ENCODE assay signal across 16 mouse cellular contexts in the genomic region with DNA sequence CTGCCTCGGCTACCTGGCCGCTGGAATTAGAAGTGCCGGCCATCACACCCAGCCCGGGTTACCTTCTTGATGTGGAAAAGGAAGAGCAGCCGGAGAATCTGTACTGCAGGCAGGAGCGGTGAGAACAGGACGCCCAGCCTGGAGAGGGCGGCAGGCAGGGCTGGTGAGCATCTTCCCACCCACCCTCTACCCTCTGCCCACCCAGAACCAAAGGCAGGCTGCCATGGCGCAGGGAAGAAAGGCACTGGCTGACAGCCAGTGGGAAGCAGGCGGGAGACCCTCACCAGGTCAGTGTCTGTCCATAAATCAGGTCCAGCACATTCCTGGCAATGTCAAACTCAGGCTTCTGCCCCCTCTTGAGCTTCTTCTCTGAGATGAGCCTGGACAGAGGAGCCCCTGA. TPM values are rescaled to one million over a fixed set of nuclear protein-coding genes. Genes with fewer than 3 reads are reported as not detected.
"Had no signal": no experiment of that assay in that cellular context is flagged by ENCODE, and none has a peak within 500 bp of the region (broad histone marks: within the 10 kb centered on the region; RNA-seq: fewer than 3 reads in every experiment).

No protein-coding gene starts in this region.

- DNase-seq: kidney, adult 2 months; kidney, postnatal 14 days; liver; liver, embryonic 13.5 days; liver, postnatal 0 days; lung, postnatal 36 days; right cerebral cortex, postnatal 4 days; spleen, adult 18-20 months; thymus, adult 18-20 months; thymus, postnatal 14 days had no signal

- H3K27ac ChIP-seq: kidney, embryonic 15.5 days; limb, embryonic 12.5 days; liver, embryonic 13.5 days had no signal

- H3K9ac ChIP-seq: kidney, embryonic 15.5 days; limb, embryonic 12.5 days; liver, embryonic 13.5 days; liver, postnatal 0 days; midbrain, embryonic 13.5 days had no signal

- H3K4me3 ChIP-seq: kidney, embryonic 15.5 days; limb, embryonic 12.5 days; liver, embryonic 13.5 days; midbrain, embryonic 13.5 days had no signal

- H3K4me1 ChIP-seq: limb, embryonic 12.5 days had no signal

- H3K27me3 ChIP-seq: kidney, embryonic 15.5 days; limb, embryonic 12.5 days; liver, embryonic 13.5 days; midbrain, embryonic 13.5 days had no signal

- ATAC-seq: liver, postnatal 0 days had no signal

- H3K4me2 ChIP-seq: kidney, embryonic 15.5 days; limb, embryonic 12.5 days; liver, embryonic 13.5 days; midbrain, embryonic 13.5 days had no signal

- H3K9me3 ChIP-seq: kidney, embryonic 15.5 days; limb, embryonic 12.5 days; liver, embryonic 13.5 days; midbrain, embryonic 13.5 days had no signal

RNA-seq across cellular contexts. Expression of gene 6030468B19Rik, which starts 27.1 kb away (rescaled TPM):
- total RNA-seq: monocyte, adult 5-6 weeks had no signal
- polyA plus RNA-seq: midbrain, embryonic 13.5 days; urinary bladder, adult 2 months had no signal

RNA-seq across cellular contexts. Expression of gene Gm20708, which starts 39.1 kb away (rescaled TPM):
- polyA plus RNA-seq: large intestine, adult 2 months; liver, embryonic 13.5 days; urinary bladder, adult 2 months had no signal
